Mouse (Mus musculus) kidney, embryonic 16.5 days (tissue): ENCODE measurements at regions not wholly inside any gene's neighbourhood (a gene's known extent, or its start where the extent isn't known, plus 50 kb on each side); places are given as distances from the start of the nearest gene placed in this dataset.
A peak's percentile ranks its signal among the peaks of the same experiment; 100 is the strongest.

Experiments
- ATAC-seq: fragments of 200-750 bp; cut with Nextera tagmentation; 2 replicates; pipeline ENCODE4 v1.8.0; 2017; ENCODE audit warnings: moderate TSS enrichment; ENCODE audit not compliant: low FRiP score, low TSS enrichment
- H3K27ac ChIP-seq: fragments of 300-500 bp; sonication (generic); 2 replicates; pipeline ENCODE4 v1.5.1; 2014; ENCODE audit warnings: low read length
- H3K27me3 ChIP-seq: fragments of 300-500 bp; sonication (generic); 2 replicates; pipeline ENCODE4 v1.6.1; 2014; ENCODE audit warnings: low read length, control low read depth, mixed read lengths; ENCODE audit not compliant: insufficient read depth
- H3K36me3 ChIP-seq: fragments of 300-500 bp; sonication (generic); 2 replicates; pipeline ENCODE4 v1.6.1; 2014; ENCODE audit warnings: low read length, control low read depth, mixed read lengths; ENCODE audit not compliant: insufficient read depth
- H3K4me1 ChIP-seq: fragments of 300-500 bp; sonication (generic); 2 replicates; pipeline ENCODE4 v1.6.1; 2014; ENCODE audit warnings: low read length, control low read depth, mixed read lengths; ENCODE audit not compliant: insufficient read depth
- H3K4me2 ChIP-seq: fragments of 300-500 bp; sonication (generic); replicated peaks from 2 replicates; pipeline ENCODE4 v1.6.1; 2014; ENCODE audit warnings: low read depth, low read length
- H3K4me3 ChIP-seq: fragments of 300-500 bp; sonication (generic); 2 replicates; pipeline ENCODE4 v1.5.1; 2014; ENCODE audit warnings: mild to moderate bottlenecking, low read length
- H3K9ac ChIP-seq: fragments of 300-500 bp; sonication (generic); replicated peaks from 2 replicates; pipeline ENCODE4 v1.6.1; 2014; ENCODE audit warnings: low read length
- H3K9me3 ChIP-seq: fragments of 300-500 bp; sonication (generic); 2 replicates; pipeline ENCODE4 v1.6.1; 2016; ENCODE audit warnings: low read length, control low read depth
- WGBS: fragments of 180-500 bp; shearing (Covaris S2); extraction: QIAGEN DNeasy Blood & Tissue Kit; methylation state at CpG from one replicate; pipeline ENCODE4 v1.1.7; 2014; 5-methylcytosine and 5-hydroxymethylcytosine counted together

- H3K36me3 ChIP-seq = no peaks in the 10 kb centered on the region
- 68% methylated on average over 1 of the region's 1 CpGs for WGBS
- no peaks in the 10 kb centered on the region for H3K9me3 ChIP-seq
- no peak overlapping the region for H3K27ac ChIP-seq
- H3K9ac ChIP-seq = no peak overlapping the region
- H3K4me2 ChIP-seq = no peak overlapping the region
- H3K4me3 ChIP-seq = no peak overlapping the region
- ATAC-seq = no peak
- no peaks in the 10 kb centered on the region for H3K4me1 ChIP-seq
- H3K27me3 ChIP-seq = no peaks in the 10 kb centered on the region
Observed at GRCm38 (mm10) chr5:85750893-85751292, 314.5 kb downstream of the Cenpc1 start.

GRCm38 (mm10) chr5:85729613-85730012 is 335.8 kb downstream of the Cenpc1 start:
- 75% methylated on average over 3 of the region's 3 CpGs for WGBS
- Histone ChIP-seq H3K36me3 (no peaks in the 10 kb centered on the region), H3K9ac (no peak overlapping the region), H3K4me1 (no peaks in the 10 kb centered on the region), H3K27ac (no peak overlapping the region), H3K4me2 (no peak overlapping the region), H3K9me3 (no peaks in the 10 kb centered on the region), H3K27me3 (no peaks in the 10 kb centered on the region), H3K4me3 (no peak overlapping the region)
- no peak for ATAC-seq

- ATAC-seq = no peak
- 53% methylated on average over 9 of the region's 9 CpGs for WGBS
- H3K27ac ChIP-seq = no peak overlapping the region
- H3K27me3 ChIP-seq = no peaks in the 10 kb centered on the region
- no peak overlapping the region for H3K4me3 ChIP-seq
- H3K4me1 ChIP-seq = no peaks in the 10 kb centered on the region
- H3K9ac ChIP-seq = no peak overlapping the region
- H3K36me3 ChIP-seq = no peaks in the 10 kb centered on the region
- H3K4me2 ChIP-seq = no peak overlapping the region
- no peaks in the 10 kb centered on the region for H3K9me3 ChIP-seq
Observed at GRCm38 (mm10) chr5:85707345-85707744, 358.0 kb downstream of the Cenpc1 start.

GRCm38 (mm10) chr5:85706598-85706997 is 358.8 kb downstream of the Cenpc1 start:
- Histone ChIP-seq H3K9me3 (no peaks in the 10 kb centered on the region), H3K36me3 (no peaks in the 10 kb centered on the region), H3K27me3 (no peaks in the 10 kb centered on the region), H3K27ac (no peak overlapping the region), H3K9ac (no peak overlapping the region), H3K4me2 (no peak overlapping the region), H3K4me3 (no peak overlapping the region), H3K4me1 (no peaks in the 10 kb centered on the region)
- ATAC-seq = no peak
- WGBS = 65% methylated on average over 1 of the region's 1 CpGs

- Histone ChIP-seq H3K4me3 (no peak overlapping the region), H3K9me3 (no peaks in the 10 kb centered on the region), H3K36me3 (no peaks in the 10 kb centered on the region), H3K9ac (no peak overlapping the region), H3K27ac (no peak overlapping the region), H3K27me3 (no peaks in the 10 kb centered on the region), H3K4me1 (no peaks in the 10 kb centered on the region), H3K4me2 (no peak overlapping the region)
- 43% methylated on average over 3 of the region's 3 CpGs for WGBS
- no peak for ATAC-seq
Observed at GRCm38 (mm10) chr5:85706084-85706483, 359.3 kb downstream of the Cenpc1 start.

GRCm38 (mm10) chr5:85677872-85678271 is 387.5 kb downstream of the Cenpc1 start:
- Histone ChIP-seq H3K4me3 (no peak overlapping the region), H3K4me1 (no peaks in the 10 kb centered on the region), H3K36me3 (no peaks in the 10 kb centered on the region), H3K9ac (no peak overlapping the region), H3K27me3 (no peaks in the 10 kb centered on the region), H3K4me2 (no peak overlapping the region), H3K9me3 (no peaks in the 10 kb centered on the region), H3K27ac (no peak overlapping the region)
- 81% methylated on average over 4 of the region's 4 CpGs for WGBS
- no peak for ATAC-seq

- WGBS = 68% methylated on average over 1 of the region's 1 CpGs
- H3K4me2 ChIP-seq = no peak overlapping the region
- ATAC-seq = no peak
Observed at GRCm38 (mm10) chr5:85671121-85671520, 394.3 kb downstream of the Cenpc1 start.

GRCm38 (mm10) chr5:85661487-85661886 is 403.9 kb downstream of the Cenpc1 start:
- whole genome bisulfite sequencing = 40% methylated on average over 5 of the region's 5 CpGs
- Histone ChIP-seq H3K9me3 (no peaks in the 10 kb centered on the region), H3K9ac (no peak overlapping the region), H3K4me2 (no peak overlapping the region), H3K36me3 (no peaks in the 10 kb centered on the region), H3K27me3 (no peaks in the 10 kb centered on the region), H3K4me3 (no peak overlapping the region), H3K4me1 (no peaks in the 10 kb centered on the region), H3K27ac (no peak overlapping the region)
- ATAC-seq = no peak

More at GRCm38 (mm10) chr5:85671121-85671520, 394.3 kb downstream of the Cenpc1 start:
- Histone ChIP-seq H3K9me3 (no peaks in the 10 kb centered on the region), H3K27ac (no peak overlapping the region), H3K4me1 (no peaks in the 10 kb centered on the region), H3K9ac (no peak overlapping the region), H3K27me3 (no peaks in the 10 kb centered on the region), H3K4me3 (no peak overlapping the region), H3K36me3 (no peaks in the 10 kb centered on the region)

GRCm38 (mm10) chr5:85621078-85621477 is 444.3 kb downstream of the Cenpc1 start:
- no peak overlapping the region for H3K4me2 ChIP-seq
- H3K27me3 ChIP-seq = no peaks in the 10 kb centered on the region
- no peak overlapping the region for H3K27ac ChIP-seq
- no peaks in the 10 kb centered on the region for H3K36me3 ChIP-seq
- no peak overlapping the region for H3K4me3 ChIP-seq
- H3K9me3 ChIP-seq = no peaks in the 10 kb centered on the region
- no peaks in the 10 kb centered on the region for H3K4me1 ChIP-seq
- ATAC-seq = no peak
- 60% methylated on average over 2 of the region's 2 CpGs for WGBS
- H3K9ac ChIP-seq = no peak overlapping the region

GRCm38 (mm10) chr5:85614783-85615182 is 450.6 kb downstream of the Cenpc1 start:
- no peak for ATAC-seq
- H3K4me1 ChIP-seq = no peaks in the 10 kb centered on the region
- no peaks in the 10 kb centered on the region for H3K36me3 ChIP-seq
- H3K9ac ChIP-seq = no peak overlapping the region
- no peak overlapping the region for H3K4me3 ChIP-seq
- H3K4me2 ChIP-seq = no peak overlapping the region
- no peaks in the 10 kb centered on the region for H3K9me3 ChIP-seq
- 82% methylated on average over 3 of the region's 3 CpGs for WGBS
- no peak overlapping the region for H3K27ac ChIP-seq
- H3K27me3 ChIP-seq = no peaks in the 10 kb centered on the region

GRCm38 (mm10) chr5:85612606-85613005 is 452.8 kb downstream of the Cenpc1 start:
- H3K4me1 ChIP-seq = no peaks in the 10 kb centered on the region
- H3K4me2 ChIP-seq = no peak overlapping the region
- WGBS = 43% methylated on average over 4 of the region's 4 CpGs
- no peak overlapping the region for H3K4me3 ChIP-seq
- H3K27ac ChIP-seq = no peak overlapping the region
- no peaks in the 10 kb centered on the region for H3K9me3 ChIP-seq
- no peaks in the 10 kb centered on the region for H3K36me3 ChIP-seq
- ATAC-seq = peak; percentile 42; the same call in 1 of the 2 replicates
- no peak overlapping the region for H3K9ac ChIP-seq
- H3K27me3 ChIP-seq = no peaks in the 10 kb centered on the region
